Mouse (Mus musculus) thymus, postnatal 10 days (tissue): ENCODE data around the gene Picalm.

Experiments used
- DNase-seq, 2 experiments: peaks; one replicate each; pipeline ENCODE4 v3.0.0; 2021; ENCODE audit warnings: low spot score in 2 of 2

The Picalm gene

DNA sequence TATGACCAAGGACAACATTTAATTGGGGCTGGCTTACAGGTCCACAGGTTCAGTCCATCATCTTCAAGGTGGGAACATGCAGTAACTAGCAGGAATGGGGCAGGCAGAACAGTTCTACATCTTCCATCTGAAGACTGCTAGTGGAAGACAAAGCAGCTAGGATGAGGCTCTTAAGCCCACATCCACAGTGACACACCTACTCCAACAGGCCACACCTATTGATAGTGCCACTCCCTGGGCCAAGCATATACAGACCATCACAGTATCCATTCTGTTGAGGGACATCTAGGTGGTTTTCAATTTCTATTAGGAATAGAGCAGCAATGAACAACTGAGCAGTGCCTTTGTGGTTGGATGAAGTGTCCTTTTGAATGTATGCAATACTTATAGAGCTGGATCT is 80.9 kb downstream of the Picalm start:
- no peak for DNase-seq

DNA sequence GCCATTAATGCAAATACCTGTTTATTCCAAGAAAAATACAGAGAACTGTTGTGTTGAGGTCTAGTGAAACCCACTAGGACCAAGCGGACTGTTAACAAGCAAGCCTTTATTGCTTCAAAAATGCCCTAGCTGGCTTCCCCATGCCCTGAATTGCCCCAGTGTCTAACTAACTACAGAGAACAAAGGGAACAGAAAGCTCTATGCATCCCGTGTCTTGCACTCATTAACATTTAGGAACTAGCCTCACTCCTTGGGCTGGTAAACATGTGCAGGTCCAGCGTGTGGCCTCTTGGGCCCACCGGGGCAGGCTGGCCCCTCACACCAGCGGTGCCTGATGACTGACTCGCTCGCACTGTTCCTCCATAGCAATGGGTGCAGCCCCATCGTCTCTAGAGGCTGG is 86.5 kb downstream of the Picalm start:
- no peak for DNase-seq

DNA sequence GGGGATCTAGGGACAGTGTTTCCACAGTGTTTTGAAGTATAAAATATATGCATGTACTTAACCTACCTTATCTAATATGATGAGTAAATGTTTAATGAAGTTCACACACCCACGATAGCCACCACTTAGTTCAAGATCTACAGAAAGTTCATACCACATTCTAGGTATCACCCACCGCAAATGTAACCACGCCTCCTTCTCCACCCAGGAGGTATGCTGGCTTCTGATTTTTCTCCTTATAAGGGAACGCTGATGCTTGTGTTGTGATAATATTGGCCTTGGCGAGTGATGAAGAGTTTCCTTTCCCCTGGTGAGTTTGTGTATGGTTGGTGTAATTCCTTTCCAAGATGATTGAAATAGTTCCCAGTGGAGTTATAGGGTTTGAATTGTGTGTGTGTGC is 88.1 kb downstream of the Picalm start:
- no peak for DNase-seq

DNA sequence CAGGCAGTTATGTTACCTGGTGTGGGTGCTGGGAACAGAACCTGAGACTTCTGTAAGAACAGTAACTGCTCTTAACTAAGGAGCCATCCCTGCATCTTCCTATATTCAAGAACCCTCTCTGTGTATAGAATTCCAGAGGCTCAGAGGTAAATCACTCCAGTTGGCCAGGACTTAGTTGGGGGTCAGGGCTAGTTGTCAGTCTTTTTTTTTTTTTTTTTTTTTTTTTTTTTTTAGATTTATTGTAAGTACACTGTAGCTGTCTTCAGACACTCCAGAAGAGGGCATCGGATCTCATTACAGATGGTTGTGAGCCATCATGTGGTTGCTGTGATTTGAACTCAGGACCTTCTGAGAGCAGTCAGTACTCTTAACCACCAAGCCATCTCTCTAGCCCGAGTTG is 91.5 kb downstream of the Picalm start:
- no peak for DNase-seq

DNA sequence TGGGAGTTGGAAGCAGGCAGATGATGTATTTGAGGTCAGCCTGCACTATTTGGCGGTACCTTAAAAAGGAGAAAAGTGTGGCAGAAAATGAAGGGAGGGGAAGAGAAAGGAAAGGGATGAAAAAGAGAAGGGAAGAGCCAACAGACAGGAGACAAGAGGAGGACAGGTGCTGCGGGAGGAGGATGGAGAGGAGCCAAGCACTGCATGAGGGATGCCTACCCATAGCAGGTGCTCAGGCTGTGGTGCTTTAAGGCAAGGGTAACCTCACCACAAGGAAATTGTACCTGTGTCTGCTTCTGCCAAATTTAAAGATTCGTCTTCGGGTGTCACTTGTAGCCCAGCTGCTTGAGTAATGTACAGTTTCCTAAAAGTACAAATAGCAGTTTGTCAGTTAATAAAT is 98.1 kb downstream of the Picalm start:
- DNase-seq, result no peak

DNA sequence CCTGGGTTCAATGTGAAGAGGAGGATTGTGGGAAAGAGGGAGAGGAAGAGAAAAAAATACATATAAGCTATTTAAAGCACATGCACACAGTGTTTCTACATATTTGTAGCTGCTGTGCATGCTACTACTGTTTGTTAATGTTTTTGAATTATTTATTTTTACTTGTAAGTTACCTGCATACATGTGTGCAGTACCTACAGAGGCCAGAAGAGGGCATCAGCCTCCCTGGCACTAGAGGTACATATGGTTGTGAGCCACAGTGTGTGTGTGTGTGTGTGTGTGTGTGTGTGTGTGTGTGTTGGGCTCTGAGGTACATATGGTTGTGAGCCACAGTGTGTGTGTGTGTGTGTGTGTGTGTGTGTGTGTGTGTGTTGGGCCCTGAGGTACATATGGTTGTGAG is 98.9 kb downstream of the Picalm start:
- DNase-seq, result peak in 1 of 2 experiments; percentile 28

DNA sequence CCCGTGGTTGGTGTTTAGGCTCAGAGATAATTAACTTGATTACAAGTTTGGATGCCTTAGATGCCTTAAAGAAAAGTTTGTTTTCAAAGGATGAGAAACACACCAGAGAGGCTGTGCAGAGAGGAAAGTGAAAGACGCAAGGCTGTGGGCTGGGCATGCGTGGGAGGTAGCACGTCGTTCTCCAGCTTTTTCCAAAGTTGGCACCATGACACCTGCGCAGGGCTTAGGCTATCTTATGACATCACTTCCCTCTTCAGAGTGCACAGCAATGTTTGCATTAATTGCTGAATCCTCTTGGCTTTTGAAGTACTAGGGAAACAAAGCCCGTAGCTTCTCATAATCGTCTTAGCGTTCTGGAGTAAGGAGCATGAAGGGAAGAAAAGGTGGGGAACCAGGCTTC is 101.4 kb downstream of the Picalm start:
- DNase-seq, result no peak

DNA sequence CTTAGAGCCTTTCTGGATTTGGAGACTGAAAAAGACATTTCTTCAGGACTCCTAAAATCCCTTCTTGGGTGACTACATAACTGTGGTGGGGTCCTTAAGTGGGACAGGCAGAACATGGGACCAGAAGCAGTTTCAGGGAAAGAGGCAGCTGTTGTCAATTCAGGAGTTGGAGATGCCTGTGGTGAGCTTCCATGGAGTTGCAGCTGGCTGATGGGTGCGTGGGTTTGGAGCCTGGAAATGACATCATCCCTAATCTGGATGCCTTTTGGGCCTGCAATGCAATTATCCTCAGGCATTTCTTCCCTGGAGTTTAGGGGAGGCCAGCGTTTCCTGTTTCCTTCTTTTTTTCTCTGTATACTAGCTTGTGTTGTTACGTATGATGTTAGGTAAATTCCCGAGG is 103.9 kb downstream of the Picalm start:
- DNase-seq, result no peak

DNA sequence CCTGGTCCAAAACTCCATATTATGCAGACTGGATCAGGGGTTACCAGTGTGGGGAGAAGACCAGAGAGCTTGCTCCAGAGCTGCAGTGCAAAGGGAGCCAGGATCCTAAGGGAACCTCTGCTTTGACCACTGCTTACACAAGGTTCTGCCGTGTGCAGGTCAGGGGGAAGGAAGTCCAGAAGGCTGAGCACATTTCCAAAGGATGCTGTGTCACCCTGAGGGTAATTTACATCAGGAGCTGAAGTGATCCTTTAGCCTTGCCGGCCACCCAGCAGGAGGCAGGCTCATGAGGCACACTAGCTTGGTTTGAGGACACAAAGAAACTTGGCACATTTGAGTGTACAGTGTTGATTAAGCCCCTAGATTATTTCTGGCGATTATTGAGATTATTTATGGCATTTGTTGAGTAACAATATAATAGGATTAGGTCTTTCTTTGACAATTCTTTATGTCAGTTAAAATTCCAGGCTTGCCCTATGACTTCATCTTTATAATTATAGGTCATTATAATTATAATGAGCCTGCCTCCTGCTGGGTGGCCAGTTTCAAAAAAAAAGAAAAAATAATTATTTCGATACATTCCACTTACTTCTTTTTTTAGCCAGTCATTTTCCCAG is 106.4 kb downstream of the Picalm start:
- DNase-seq, result no peak

DNA sequence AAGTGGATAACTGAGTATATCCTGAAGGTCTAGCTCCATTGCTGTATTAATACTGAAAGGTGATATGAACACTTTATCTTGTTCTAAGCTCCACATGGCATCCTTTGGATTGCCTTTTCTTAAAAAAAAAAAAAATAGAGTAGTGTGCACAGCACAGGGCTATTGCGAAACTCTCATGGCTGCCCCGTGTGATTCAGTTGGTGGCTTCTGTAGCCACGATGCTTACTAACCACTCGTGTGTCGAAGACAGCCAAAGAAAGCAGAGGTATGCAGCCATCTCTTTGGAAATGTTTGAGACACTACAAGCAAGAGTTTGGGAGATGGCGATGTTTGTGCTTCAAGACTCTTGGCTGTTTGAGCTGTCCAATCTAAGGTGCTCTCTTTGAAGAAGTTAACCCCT is 113.1 kb downstream of the Picalm start:
- no peak for DNase-seq

DNA sequence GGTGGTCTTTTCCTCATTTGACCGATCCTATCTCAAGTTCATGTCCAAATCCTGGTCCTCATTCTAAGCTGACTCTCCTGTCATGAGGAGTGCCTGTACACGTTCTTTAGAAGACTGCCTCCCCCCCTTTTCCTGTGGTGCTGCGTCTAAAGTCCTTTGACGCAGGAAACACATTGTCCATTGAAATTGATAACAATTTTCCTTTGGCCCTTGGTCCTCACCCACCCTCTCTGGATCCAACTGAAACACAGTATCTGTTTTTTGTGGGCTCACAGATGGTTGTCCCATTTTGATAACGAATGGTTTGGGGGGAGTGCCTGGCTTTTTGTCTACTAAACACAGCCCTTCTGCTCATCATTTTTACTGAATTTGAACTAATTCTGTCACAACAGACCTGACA is 113.6 kb downstream of the Picalm start:
- no peak for DNase-seq

DNA sequence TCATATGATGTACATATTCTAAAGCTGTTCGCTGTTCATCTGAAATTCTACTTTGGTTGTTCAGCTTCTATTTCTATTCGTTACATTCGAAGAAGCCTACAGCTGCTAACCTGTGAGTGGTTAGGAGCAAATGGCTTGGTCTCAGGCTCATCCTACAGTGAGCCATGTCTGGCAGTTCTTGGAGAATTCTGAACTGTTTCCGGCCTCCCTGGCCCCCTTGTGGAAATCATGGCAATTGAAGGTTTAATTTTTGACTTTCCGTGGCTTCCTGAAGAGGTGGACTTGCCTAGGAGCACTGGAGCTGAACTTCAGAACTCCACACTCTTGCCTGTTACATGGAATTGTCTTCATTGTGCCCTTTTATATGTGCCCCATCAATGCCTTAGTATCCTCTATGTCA is 122.9 kb downstream of the Picalm start:
- no peak for DNase-seq

DNA sequence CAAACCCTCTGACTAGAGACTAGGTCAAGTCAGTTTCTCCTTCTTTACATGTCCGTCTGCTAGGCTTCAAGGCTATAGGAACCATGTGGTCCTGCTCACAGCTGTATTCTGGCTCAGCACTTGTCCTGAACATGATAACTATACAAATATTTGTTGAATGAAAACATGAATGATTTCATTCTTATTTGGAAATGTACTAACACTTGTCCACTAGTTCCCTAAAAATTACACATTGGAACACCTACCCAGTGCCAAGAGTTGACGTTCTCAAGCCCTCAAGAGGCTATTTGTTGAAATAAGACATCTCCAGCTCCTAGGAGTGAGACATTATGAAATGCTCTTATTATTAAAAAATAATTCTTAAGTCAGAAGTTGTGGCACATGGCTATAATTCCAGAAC is 128.7 kb downstream of the Picalm start:
- DNase-seq, result no peak

DNA sequence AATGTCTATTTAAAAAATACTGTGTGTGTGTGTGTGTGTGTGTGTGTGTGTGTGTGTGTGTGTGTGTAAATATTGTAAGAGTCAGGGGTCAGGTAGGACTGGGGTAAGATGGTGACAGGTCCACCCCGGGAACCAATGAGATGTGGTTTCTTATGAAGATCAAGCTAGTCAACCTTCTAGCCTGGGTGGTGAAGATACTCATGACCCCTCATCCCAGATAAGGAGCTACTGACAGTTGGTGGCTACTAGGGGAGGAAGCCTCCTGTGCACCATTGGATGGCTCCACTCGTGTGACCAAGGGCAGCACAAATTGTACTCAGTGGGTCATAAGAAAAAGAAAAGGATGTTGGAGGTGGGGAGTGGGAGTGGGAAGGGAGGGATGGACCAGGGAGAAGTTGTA is 129.9 kb downstream of the Picalm start:
- DNase-seq, result no peak

DNA sequence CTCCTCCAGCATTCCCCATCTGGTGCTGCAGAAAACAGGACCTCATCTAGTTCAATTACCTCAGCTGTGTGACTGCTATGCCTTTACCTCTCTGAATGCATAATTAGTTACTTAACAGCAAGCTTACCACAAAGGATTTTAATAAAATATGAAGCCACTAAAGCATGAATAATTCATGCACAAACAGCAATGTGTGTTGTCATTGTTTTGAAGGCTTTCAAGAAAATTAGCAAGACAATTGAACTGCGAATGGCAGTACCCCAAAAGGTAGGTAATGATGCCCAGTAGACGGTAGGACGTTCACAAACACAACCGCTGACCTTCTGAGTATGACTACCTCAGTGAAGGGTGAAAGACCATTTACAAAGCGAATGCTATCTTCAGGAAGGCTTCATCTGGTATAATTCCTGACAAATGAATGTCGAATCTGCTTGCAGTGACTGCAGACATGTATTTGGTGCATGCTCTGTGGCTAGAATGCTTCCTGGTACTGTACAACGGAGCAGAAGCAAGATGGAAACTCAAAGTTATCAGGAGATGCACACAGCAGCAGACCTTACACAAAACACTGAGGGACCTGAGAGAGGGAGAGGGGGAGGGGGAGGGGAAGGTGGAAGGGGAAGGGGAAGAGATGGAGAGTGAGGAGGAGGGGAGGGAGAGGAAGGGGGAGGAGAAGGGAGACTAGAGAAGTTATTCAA is 132.0 kb downstream of the Picalm start:
- DNase-seq, result no peak
